Mouse (Mus musculus) liver, adult 2 months (tissue): ENCODE results near the gene Rab15. TPM values are rescaled to one million over a fixed set of nuclear protein-coding genes. Genes with fewer than 3 reads are reported as not detected.
A peak's percentile ranks its signal among the peaks of the same experiment; 100 is the strongest.

Experiments
- DNase-seq: peaks from one replicate; pipeline ENCODE4 v3.0.0-alpha.2; 2011; ENCODE audit warnings: low read depth, low spot score; ENCODE audit errors: extremely low read depth
- H3K27ac ChIP-seq: fragments of 200-500 bp; replicated peaks from 2 replicates; pipeline ENCODE4 v1.5.1; 2012; ENCODE audit warnings: low read depth, mild to moderate bottlenecking, control low read depth, inconsistent platforms, low read length; ENCODE audit not compliant: insufficient read depth
- H3K27me3 ChIP-seq: fragments of 200-500 bp; 2 replicates; pipeline ENCODE4 v1.6.1; 2012; ENCODE audit warnings: mild to moderate bottlenecking, moderate library complexity, low read length, inconsistent platforms; ENCODE audit not compliant: control insufficient read depth, insufficient read depth
- H3K36me3 ChIP-seq: fragments of 200-500 bp; 2 replicates; pipeline ENCODE4 v1.6.1; 2012; ENCODE audit warnings: low read length, inconsistent platforms; ENCODE audit not compliant: control insufficient read depth, insufficient read depth
- H3K4me1 ChIP-seq: fragments of 200-500 bp; 2 replicates; pipeline ENCODE4 v1.6.1; 2011; ENCODE audit warnings: low read length; ENCODE audit not compliant: control insufficient read depth, insufficient read depth
- H3K4me3 ChIP-seq: fragments of 200-500 bp; 2 replicates; pipeline ENCODE4 v1.5.1; 2011; ENCODE audit warnings: low read depth, mild to moderate bottlenecking, control low read depth, low read length, moderate library complexity; ENCODE audit not compliant: insufficient read depth
- H3K79me2 ChIP-seq: fragments of 200-500 bp; 2 replicates; pipeline ENCODE4 v1.6.1; 2012; ENCODE audit warnings: inconsistent platforms, mild to moderate bottlenecking, low read length, moderate library complexity; ENCODE audit not compliant: control insufficient read depth, insufficient read depth
- H3K9ac ChIP-seq: fragments of 200-500 bp; 2 replicates; pipeline ENCODE4 v1.6.1; 2012; ENCODE audit warnings: low read depth, mild to moderate bottlenecking, control low read depth, inconsistent platforms, low read length
- CTCF ChIP-seq: fragments of 200-500 bp; IDR thresholded peaks from 2 replicates; pipeline ENCODE4 v1.5.1; 2011; ENCODE audit warnings: low read depth, low read length, control low read depth
- POLR2A ChIP-seq: fragments of 200-500 bp; IDR thresholded peaks from 2 replicates; pipeline ENCODE4 v1.6.1; 2011; ENCODE audit warnings: low read length, control low read depth; ENCODE audit not compliant: insufficient read depth; ENCODE audit errors: extremely low read depth
- WGBS: fragments of 180-500 bp; shearing (Covaris S2); methylation state at CpG from one replicate; pipeline ENCODE4 v1.1.7; 2018; 5-methylcytosine and 5-hydroxymethylcytosine counted together
- polyA plus RNA-seq: library from polyadenylated mRNA; depleted of rRNA; stranded (reverse); fragments of >200 nt; gene quantifications from 2 replicates; pipeline ENCODE4 v1.2.3, GENCODE M21; 2012
- total RNA-seq: library from RNA; depleted of rRNA; stranded (reverse); fragments of >200 nt; gene quantifications from 2 replicates; pipeline ENCODE4 v1.2.3, GENCODE M21; 2014

The Rab15 gene
- total and polyA plus RNA-seq, 2 experiments, result not detected

DNA sequence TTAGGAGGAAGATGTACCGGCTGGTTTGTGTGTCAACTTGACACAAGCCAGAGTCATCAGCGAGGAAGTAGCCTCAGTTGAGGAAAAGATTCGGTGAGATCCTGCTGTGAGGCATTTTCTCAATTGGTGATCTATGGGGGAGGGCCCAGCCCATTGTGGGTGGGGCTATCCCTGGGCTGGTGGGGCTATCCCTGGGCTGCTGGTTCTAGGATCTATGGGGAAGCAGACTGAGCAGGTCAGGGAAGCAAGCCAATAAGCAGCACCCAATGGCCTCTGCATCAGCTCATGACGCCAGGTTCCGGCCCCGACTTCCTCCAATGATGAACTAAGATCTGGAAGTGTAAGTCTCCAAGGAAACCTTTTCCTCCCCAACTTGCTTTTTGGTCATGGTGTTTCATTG lies 17.4 kb upstream of the Rab15 start:
- H3K4me1 ChIP-seq, result peaks cover 2% of the 10 kb centered on the region; the same call in 1 of the 2 replicates
- H3K9ac ChIP-seq, result no peak overlapping the region
- H3K4me3 ChIP-seq, result no peak overlapping the region
- H3K79me2 ChIP-seq, result no peaks in the 10 kb centered on the region
- TF ChIP-seq POLR2A (no peak), CTCF (no peak)
- H3K36me3 ChIP-seq, result no peaks in the 10 kb centered on the region
- H3K27ac ChIP-seq, result no peak overlapping the region
- H3K27me3 ChIP-seq, result no peaks in the 10 kb centered on the region
- DNase-seq, result no peak
- 79% methylated on average over 6 of the region's 6 CpGs for WGBS

DNA sequence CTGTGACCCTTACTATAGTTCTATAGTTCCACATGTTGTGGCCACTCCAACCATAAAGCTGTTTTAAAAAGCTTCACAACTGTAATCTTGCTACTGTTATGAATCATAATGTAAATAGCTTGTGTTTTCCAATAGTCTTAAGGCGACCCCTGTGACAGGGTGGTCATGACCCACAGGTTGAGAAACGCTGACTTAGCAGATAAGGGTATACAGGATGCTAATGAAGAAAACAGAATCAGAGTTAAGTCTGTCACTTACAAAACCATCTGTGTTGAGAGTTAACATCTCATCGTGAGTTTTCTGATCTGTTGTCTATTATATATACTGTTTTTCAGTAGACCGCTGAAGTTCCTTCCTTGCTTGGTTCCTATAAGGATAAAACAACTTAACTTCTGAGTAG lies 16.6 kb upstream of the Rab15 start:
- H3K27ac ChIP-seq, result no peak overlapping the region
- no peak overlapping the region for H3K4me3 ChIP-seq
- no peak overlapping the region for H3K9ac ChIP-seq
- peaks cover 2% of the 10 kb centered on the region; the same call in 1 of the 2 replicates for H3K4me1 ChIP-seq
- H3K79me2 ChIP-seq, result no peaks in the 10 kb centered on the region
- TF ChIP-seq POLR2A (no peak), CTCF (no peak)
- no peaks in the 10 kb centered on the region for H3K36me3 ChIP-seq
- no peak for DNase-seq
- no peaks in the 10 kb centered on the region for H3K27me3 ChIP-seq
- 89% methylated on average over 4 of the region's 4 CpGs for WGBS

DNA sequence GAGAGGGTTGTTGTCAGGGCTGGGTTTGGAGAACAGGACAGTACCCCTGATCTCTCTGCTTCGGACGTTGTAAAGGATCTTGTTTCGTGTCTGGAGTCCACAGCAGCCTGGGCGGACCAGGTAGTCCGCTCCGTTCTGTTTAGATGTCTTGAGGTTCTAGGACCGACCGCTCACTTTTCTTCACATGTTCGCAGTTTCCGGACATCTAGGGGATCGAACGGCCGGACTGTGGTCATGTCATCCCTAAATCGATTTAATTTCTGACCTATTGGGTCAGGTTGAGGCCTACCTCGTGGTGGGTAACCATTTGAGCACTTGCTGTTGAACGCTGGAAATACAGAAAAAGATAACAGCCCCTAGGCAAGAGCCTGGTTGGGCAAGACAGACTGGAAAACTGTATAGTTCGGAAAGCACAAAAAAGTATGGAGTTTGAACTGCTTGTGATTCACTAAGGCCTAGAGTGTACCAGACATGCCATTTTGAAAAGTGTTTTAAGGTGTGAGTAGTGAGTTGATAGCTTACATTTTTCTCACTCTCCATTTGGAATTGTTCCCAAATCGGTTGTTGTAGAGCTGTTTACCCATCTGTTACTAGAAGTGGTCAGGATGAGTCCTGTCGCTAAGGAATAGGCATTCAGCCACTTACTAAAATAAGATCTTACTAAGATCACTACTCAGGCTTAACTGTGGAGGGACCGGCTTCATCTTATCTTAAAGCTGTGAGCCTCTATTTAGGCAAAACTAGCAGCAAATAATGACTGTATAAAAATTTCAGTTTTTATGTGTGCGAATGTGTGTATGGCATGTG lies 15.3 kb upstream of the Rab15 start:
- no peaks in the 10 kb centered on the region for H3K27me3 ChIP-seq
- no peak for TF ChIP-seq CTCF
- TF ChIP-seq POLR2A, result no peak
- no peak for DNase-seq
- H3K4me3 ChIP-seq, result peak overlapping the region; percentile 59
- H3K9ac ChIP-seq, result peak overlapping the region; percentile 80
- H3K36me3 ChIP-seq, result no peaks in the 10 kb centered on the region
- peak overlapping the region; percentile 70 for H3K27ac ChIP-seq
- H3K79me2 ChIP-seq, result no peaks in the 10 kb centered on the region
- 11% methylated on average over 21 of the region's 21 CpGs for WGBS
- H3K4me1 ChIP-seq, result peaks cover 2% of the 10 kb centered on the region; the same call in 1 of the 2 replicates

DNA sequence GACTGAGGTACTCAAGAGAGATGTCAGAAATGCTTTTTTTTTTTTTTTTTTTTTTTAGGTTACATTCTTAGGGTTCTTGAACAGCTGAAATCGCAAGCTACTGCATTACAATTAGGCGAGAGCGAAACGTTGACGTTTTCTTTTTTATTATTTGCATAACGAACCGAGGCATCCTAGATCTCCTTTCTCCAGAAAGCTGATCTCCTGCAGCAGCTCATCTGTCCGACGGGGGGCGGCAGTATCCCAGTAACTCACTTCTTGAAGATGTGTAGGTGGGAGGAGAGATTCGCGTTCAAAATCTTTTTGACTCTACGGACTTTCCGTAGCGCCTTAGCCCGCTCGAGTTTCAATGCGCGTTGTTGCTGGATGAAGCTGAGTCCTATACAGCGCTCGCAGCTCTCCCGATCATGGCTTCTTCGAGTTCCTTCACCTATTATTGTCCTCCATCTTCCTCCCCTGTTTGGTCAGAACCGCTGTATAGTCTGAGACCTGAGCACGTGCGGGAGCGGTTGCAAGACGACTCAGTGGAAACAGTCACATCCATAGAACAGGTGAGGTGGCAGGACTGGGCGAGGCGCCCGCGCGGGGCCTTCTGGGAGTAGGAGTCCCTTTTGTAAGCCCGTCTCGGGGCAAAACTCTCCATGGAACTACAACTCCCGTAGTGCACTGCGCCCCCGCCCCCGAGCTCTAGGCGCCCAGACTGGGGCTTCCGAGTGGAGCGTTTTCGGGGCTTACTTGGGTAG lies 14.6 kb upstream of the Rab15 start:
- no peaks in the 10 kb centered on the region for H3K36me3 ChIP-seq

DNA sequence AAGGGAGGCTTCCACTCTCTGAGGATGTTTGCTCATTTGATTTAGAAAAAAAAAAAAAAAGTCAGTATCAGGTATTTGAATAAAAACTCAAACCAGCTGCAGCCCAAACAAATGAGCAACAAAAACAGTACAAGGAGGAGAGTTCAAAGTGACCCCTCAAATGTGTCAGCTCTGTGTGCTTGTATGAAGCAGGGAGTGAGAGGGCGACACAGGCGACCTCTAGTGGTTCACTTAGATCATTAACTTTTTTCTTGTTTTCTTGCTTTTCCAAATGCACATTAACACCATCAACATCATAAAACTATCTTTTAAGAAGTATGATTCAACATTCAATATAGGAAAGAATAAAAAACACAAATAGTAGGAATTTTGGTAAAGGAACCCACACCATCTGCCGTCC lies 10.0 kb upstream of the Rab15 start:
- Histone ChIP-seq H3K4me1 (no peaks in the 10 kb centered on the region), H3K36me3 (no peaks in the 10 kb centered on the region), H3K27me3 (no peaks in the 10 kb centered on the region), H3K79me2 (no peaks in the 10 kb centered on the region), H3K27ac (no peak overlapping the region), H3K9ac (no peak overlapping the region), H3K4me3 (no peak overlapping the region)
- peak; percentile 41 for DNase-seq
- WGBS, result 6% methylated on average over 3 of the region's 3 CpGs
- TF ChIP-seq CTCF (peak; percentile 68), POLR2A (no peak)

More for the DNA sequence above, 14.6 kb upstream of the Rab15 start:
- peak overlapping the region; percentile 80 for H3K9ac ChIP-seq
- H3K79me2 ChIP-seq, result no peaks in the 10 kb centered on the region
- H3K27ac ChIP-seq, result peak overlapping the region; percentile 70
- DNase-seq, result peak; percentile 90
- peak overlapping the region; percentile 59 for H3K4me3 ChIP-seq
- TF ChIP-seq CTCF, result peak; percentile 61
- no peak for TF ChIP-seq POLR2A
- WGBS, result under 1% methylated on average over 43 of the region's 43 CpGs
- peaks cover 2% of the 10 kb centered on the region; the same call in 1 of the 2 replicates for H3K4me1 ChIP-seq
- no peaks in the 10 kb centered on the region for H3K27me3 ChIP-seq
